Mouse (Mus musculus): ENCODE data around the gene Josd1.

DNA sequence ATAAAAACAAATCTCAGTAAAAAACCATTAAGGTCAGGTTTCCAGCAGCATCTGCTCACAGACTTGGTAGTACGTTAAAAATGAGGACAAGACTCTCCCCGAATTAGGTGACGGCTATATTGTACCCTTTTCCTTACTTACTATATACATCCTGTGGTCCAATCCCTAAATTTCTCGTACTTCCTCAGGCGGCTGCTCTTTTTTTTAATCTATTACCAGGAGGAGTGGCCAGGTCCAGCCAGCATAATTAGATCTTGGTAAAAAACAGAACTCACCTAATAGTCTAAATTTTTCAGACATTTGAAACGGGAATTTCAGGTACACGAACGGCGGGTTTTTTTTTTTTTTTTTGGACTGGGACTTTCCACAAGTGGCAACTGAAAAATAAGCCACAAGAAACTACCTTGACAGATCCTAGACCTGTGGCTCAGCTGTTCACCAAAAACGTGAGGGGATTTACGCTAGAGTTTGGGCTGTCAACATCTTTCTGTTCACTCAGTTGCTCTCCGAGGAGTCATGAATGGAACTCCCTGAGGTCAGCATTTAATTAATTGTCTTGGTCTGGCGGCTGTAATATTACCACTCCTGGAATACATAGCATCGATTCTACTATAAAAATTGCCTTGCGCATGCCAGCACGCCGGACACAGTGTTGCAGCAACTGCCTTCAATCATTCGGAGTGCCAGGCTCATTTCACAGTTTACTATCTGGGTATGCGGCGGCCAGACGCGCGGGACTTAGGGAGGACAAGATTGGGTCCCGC lies 2.1 kb upstream of the Josd1 start:
- TF ChIP-seq CHD2 (IDR thresholded peaks at IDR 0.05; ENCODE audit: low read depth, low read length) (no peak), HCFC1 (IDR thresholded peaks at IDR 0.05; ENCODE audit: borderline replicate concordance, insufficient read depth, low read length) (no peak), ZC3H11A (IDR thresholded peaks at IDR 0.05; ENCODE audit: borderline replicate concordance, low read depth, low read length) (no peak)
